Mouse (Mus musculus) megakaryocyte, embryonic 14.5 days (primary cell): ENCODE results near the gene Gfod1. TPM values are rescaled to one million over a fixed set of nuclear protein-coding genes. Genes with fewer than 3 reads are reported as not detected.

Source experiments
- H3K27me3 ChIP-seq: replicated peaks from 2 replicates; pipeline ENCODE3; 2012; ENCODE audit warnings: inconsistent platforms
- H3K36me3 ChIP-seq: replicated peaks from 2 replicates; pipeline ENCODE3; 2012; ENCODE audit warnings: low read length, inconsistent platforms, mixed read lengths
- H3K4me1 ChIP-seq: 2 replicates; pipeline ENCODE4 v1.6.1; 2012; ENCODE audit warnings: inconsistent platforms
- H3K4me3 ChIP-seq: replicated peaks from 2 replicates; pipeline ENCODE3; 2012; ENCODE audit warnings: moderate library complexity, mild to moderate bottlenecking, inconsistent platforms
- H3K9me3 ChIP-seq: 2 replicates; pipeline ENCODE4 v1.6.1; 2012; ENCODE audit warnings: inconsistent platforms
- FLI1 ChIP-seq: IDR thresholded peaks from 2 replicates; pipeline ENCODE4 v1.6.1; 2012; ENCODE audit warnings: low read length, inconsistent platforms, mixed read lengths
- GATA1 ChIP-seq: IDR thresholded peaks from 3 replicates; pipeline ENCODE4 v1.6.1; 2012; ENCODE audit warnings: mixed read lengths, low read length, inconsistent platforms, borderline replicate concordance
- polyA plus RNA-seq: library from polyadenylated mRNA; stranded (reverse); fragments of >175 nt; gene quantifications from 2 replicates; pipeline ENCODE4 v1.2.3, GENCODE M21; 2012; ENCODE audit warnings: low replicate concordance; ENCODE audit not compliant: insufficient read depth

The Gfod1 gene
- polyA plus RNA-seq, 1 experiment: 5.5 TPM

GRCm38 (mm10) chr13:43252105-43252790, 51.7 kb downstream of the Gfod1 start:
- Histone ChIP-seq H3K27me3 (no peaks in the 10 kb centered on the region), H3K4me1 (peaks cover 96% of the 10 kb centered on the region), H3K9me3 (no peaks in the 10 kb centered on the region), H3K4me3 (peak overlapping the region; percentile 59), H3K36me3 (peaks cover 91% of the 10 kb centered on the region)
- TF ChIP-seq FLI1 (no peak), GATA1 (no peak)

- Histone ChIP-seq H3K9me3 (no peaks in the 10 kb centered on the region), H3K27me3 (no peaks in the 10 kb centered on the region), H3K36me3 (peaks cover 92% of the 10 kb centered on the region), H3K4me3 (peak overlapping the region; percentile 90), H3K4me1 (peaks cover 99% of the 10 kb centered on the region)
- TF ChIP-seq GATA1 (no peak), FLI1 (no peak)
Measured at GRCm38 (mm10) chr13:43251391-43251790, 52.6 kb downstream of the Gfod1 start.

GRCm38 (mm10) chr13:43250653-43251052, 53.3 kb downstream of the Gfod1 start:
- peak overlapping the region; percentile 90 for H3K4me3 ChIP-seq
- H3K27me3 ChIP-seq: no peaks in the 10 kb centered on the region
- peaks cover 93% of the 10 kb centered on the region for H3K36me3 ChIP-seq
- peak; percentile 51; the same call in 1 of the 2 replicates for TF ChIP-seq FLI1
- no peak for TF ChIP-seq GATA1
- peaks cover 100% of the 10 kb centered on the region for H3K4me1 ChIP-seq
- H3K9me3 ChIP-seq: no peaks in the 10 kb centered on the region

- peaks cover 100% of the 10 kb centered on the region for H3K4me1 ChIP-seq
- no peaks in the 10 kb centered on the region for H3K9me3 ChIP-seq
- H3K36me3 ChIP-seq: peaks cover 93% of the 10 kb centered on the region
- no peak for TF ChIP-seq GATA1
- no peak for TF ChIP-seq FLI1
- peak overlapping the region; percentile 90 for H3K4me3 ChIP-seq
- H3K27me3 ChIP-seq: no peaks in the 10 kb centered on the region
Measured at GRCm38 (mm10) chr13:43250106-43250505, 53.9 kb downstream of the Gfod1 start.

- Histone ChIP-seq H3K9me3 (no peaks in the 10 kb centered on the region), H3K27me3 (no peaks in the 10 kb centered on the region), H3K4me1 (peaks cover 100% of the 10 kb centered on the region), H3K36me3 (peaks cover 92% of the 10 kb centered on the region), H3K4me3 (no peak overlapping the region)
- TF ChIP-seq GATA1: no peak
- no peak for TF ChIP-seq FLI1
Measured at GRCm38 (mm10) chr13:43248381-43248780, 55.6 kb downstream of the Gfod1 start.

GRCm38 (mm10) chr13:43246876-43247275, 57.1 kb downstream of the Gfod1 start:
- no peak for TF ChIP-seq GATA1
- no peak for TF ChIP-seq FLI1
- peaks cover 100% of the 10 kb centered on the region for H3K4me1 ChIP-seq
- no peak overlapping the region for H3K4me3 ChIP-seq
- no peaks in the 10 kb centered on the region for H3K9me3 ChIP-seq
- H3K27me3 ChIP-seq: no peaks in the 10 kb centered on the region
- peaks cover 90% of the 10 kb centered on the region for H3K36me3 ChIP-seq

GRCm38 (mm10) chr13:43243793-43244192, 60.2 kb downstream of the Gfod1 start:
- peaks cover 100% of the 10 kb centered on the region for H3K4me1 ChIP-seq
- H3K4me3 ChIP-seq: peak overlapping the region; percentile 64
- no peak for TF ChIP-seq GATA1
- no peak for TF ChIP-seq FLI1
- no peaks in the 10 kb centered on the region for H3K27me3 ChIP-seq
- peaks cover 96% of the 10 kb centered on the region for H3K36me3 ChIP-seq
- H3K9me3 ChIP-seq: peaks cover 4% of the 10 kb centered on the region

- Histone ChIP-seq H3K27me3 (no peaks in the 10 kb centered on the region), H3K4me1 (peaks cover 100% of the 10 kb centered on the region), H3K9me3 (peaks cover 6% of the 10 kb centered on the region), H3K4me3 (peak overlapping the region; percentile 64), H3K36me3 (peaks cover 96% of the 10 kb centered on the region)
- TF ChIP-seq FLI1: no peak
- TF ChIP-seq GATA1: no peak
Measured at GRCm38 (mm10) chr13:43243240-43243639, 60.7 kb downstream of the Gfod1 start.

GRCm38 (mm10) chr13:43241750-43242149, 62.2 kb downstream of the Gfod1 start:
- H3K4me1 ChIP-seq: peaks cover 100% of the 10 kb centered on the region
- H3K4me3 ChIP-seq: peak overlapping the region; percentile 87
- peaks cover 6% of the 10 kb centered on the region for H3K9me3 ChIP-seq
- H3K27me3 ChIP-seq: no peaks in the 10 kb centered on the region
- peaks cover 91% of the 10 kb centered on the region for H3K36me3 ChIP-seq
- TF ChIP-seq FLI1: no peak
- TF ChIP-seq GATA1: no peak

GRCm38 (mm10) chr13:43241069-43241468, 62.9 kb downstream of the Gfod1 start:
- Histone ChIP-seq H3K36me3 (peaks cover 85% of the 10 kb centered on the region), H3K4me3 (no peak overlapping the region), H3K27me3 (no peaks in the 10 kb centered on the region), H3K9me3 (peaks cover 6% of the 10 kb centered on the region), H3K4me1 (peaks cover 100% of the 10 kb centered on the region)
- TF ChIP-seq FLI1 (no peak), GATA1 (no peak)

- no peaks in the 10 kb centered on the region for H3K27me3 ChIP-seq
- peaks cover 6% of the 10 kb centered on the region for H3K9me3 ChIP-seq
- peaks cover 100% of the 10 kb centered on the region for H3K4me1 ChIP-seq
Measured at GRCm38 (mm10) chr13:43239790-43240216, 64.2 kb downstream of the Gfod1 start.

More at GRCm38 (mm10) chr13:43239790-43240216, 64.2 kb downstream of the Gfod1 start:
- H3K4me3 ChIP-seq: no peak overlapping the region
- TF ChIP-seq FLI1 (no peak), GATA1 (no peak)
- peaks cover 76% of the 10 kb centered on the region for H3K36me3 ChIP-seq
